Mouse (Mus musculus): ENCODE data around the gene Tiam2. TPM values are rescaled to one million over a fixed set of nuclear protein-coding genes. Genes with fewer than 3 reads are reported as not detected.

The Tiam2 gene
- polyA plus RNA-seq, 1 experiment: 0.35 TPM

- Histone ChIP-seq H3K36me3 (replicated peaks; ENCODE audit: low read length) (no peaks in the 10 kb centered on the region), H3K4me3 (replicated peaks) (no peak overlapping the region), H3K27me3 (replicated peaks) (peaks cover under 1% of the 10 kb centered on the region), H3K9me3 (no peaks in the 10 kb centered on the region), H3K4me1 (peaks cover 4% of the 10 kb centered on the region; the same call in 1 of the 2 replicates)
- no peak for TF ChIP-seq GATA1 (IDR thresholded peaks at IDR 0.05; ENCODE audit: borderline replicate concordance, low read length)
- TF ChIP-seq FLI1 (IDR thresholded peaks at IDR 0.05; ENCODE audit: low read length): no peak
These were observed 160.8 kb downstream of the Tiam2 start for GRCm38 (mm10) chr17:3487211-3487610.

GRCm38 (mm10) chr17:3487721-3488601, 161.6 kb downstream of the Tiam2 start:
- H3K36me3 ChIP-seq (replicated peaks; ENCODE audit: low read length): no peaks in the 10 kb centered on the region
- peaks cover 4% of the 10 kb centered on the region; the same call in 1 of the 2 replicates for H3K4me1 ChIP-seq
- no peaks in the 10 kb centered on the region for H3K9me3 ChIP-seq
- no peaks in the 10 kb centered on the region for H3K27me3 ChIP-seq (replicated peaks)
- H3K4me3 ChIP-seq (replicated peaks): no peak overlapping the region
- TF ChIP-seq GATA1 (IDR thresholded peaks at IDR 0.05; ENCODE audit: borderline replicate concordance, low read length): no peak
- no peak for TF ChIP-seq FLI1 (IDR thresholded peaks at IDR 0.05; ENCODE audit: low read length)

GRCm38 (mm10) chr17:3490216-3490895, 164.0 kb downstream of the Tiam2 start:
- peaks cover 1% of the 10 kb centered on the region for H3K27me3 ChIP-seq (replicated peaks)
- H3K4me3 ChIP-seq (replicated peaks): peak overlapping the region; percentile 14
- no peaks in the 10 kb centered on the region for H3K9me3 ChIP-seq
- no peak for TF ChIP-seq FLI1 (IDR thresholded peaks at IDR 0.05; ENCODE audit: low read length)
- TF ChIP-seq GATA1 (IDR thresholded peaks at IDR 0.05; ENCODE audit: borderline replicate concordance, low read length): no peak
- H3K4me1 ChIP-seq: peaks cover 5% of the 10 kb centered on the region; the same call in 1 of the 2 replicates
- H3K36me3 ChIP-seq (replicated peaks; ENCODE audit: low read length): no peaks in the 10 kb centered on the region

- H3K9me3 ChIP-seq: no peaks in the 10 kb centered on the region
- no peak overlapping the region for H3K4me3 ChIP-seq (replicated peaks)
- H3K4me1 ChIP-seq: peaks cover 8% of the 10 kb centered on the region; the same call in 1 of the 2 replicates
- peaks cover 3% of the 10 kb centered on the region for H3K27me3 ChIP-seq (replicated peaks)
- TF ChIP-seq GATA1 (IDR thresholded peaks at IDR 0.05; ENCODE audit: borderline replicate concordance, low read length) (no peak), FLI1 (IDR thresholded peaks at IDR 0.05; ENCODE audit: low read length) (no peak)
- no peaks in the 10 kb centered on the region for H3K36me3 ChIP-seq (replicated peaks; ENCODE audit: low read length)
These were observed 164.7 kb downstream of the Tiam2 start for GRCm38 (mm10) chr17:3491065-3491464.

- Histone ChIP-seq H3K27me3 (replicated peaks) (peaks cover 3% of the 10 kb centered on the region), H3K4me1 (peaks cover 8% of the 10 kb centered on the region; the same call in 1 of the 2 replicates), H3K9me3 (no peaks in the 10 kb centered on the region), H3K4me3 (replicated peaks) (no peak overlapping the region), H3K36me3 (replicated peaks; ENCODE audit: low read length) (no peaks in the 10 kb centered on the region)
- no peak for TF ChIP-seq FLI1 (IDR thresholded peaks at IDR 0.05; ENCODE audit: low read length)
- TF ChIP-seq GATA1 (IDR thresholded peaks at IDR 0.05; ENCODE audit: borderline replicate concordance, low read length): no peak
These were observed 165.3 kb downstream of the Tiam2 start for GRCm38 (mm10) chr17:3491667-3492066.

GRCm38 (mm10) chr17:3495576-3495975, 169.2 kb downstream of the Tiam2 start:
- H3K36me3 ChIP-seq (replicated peaks; ENCODE audit: low read length): no peaks in the 10 kb centered on the region
- TF ChIP-seq GATA1 (IDR thresholded peaks at IDR 0.05; ENCODE audit: borderline replicate concordance, low read length) (no peak), FLI1 (IDR thresholded peaks at IDR 0.05; ENCODE audit: low read length) (no peak)
- peaks cover 8% of the 10 kb centered on the region; the same call in 1 of the 2 replicates for H3K4me1 ChIP-seq
- no peaks in the 10 kb centered on the region for H3K9me3 ChIP-seq
- H3K4me3 ChIP-seq (replicated peaks): no peak overlapping the region
- peaks cover 7% of the 10 kb centered on the region for H3K27me3 ChIP-seq (replicated peaks)

GRCm38 (mm10) chr17:3496080-3496479, 169.7 kb downstream of the Tiam2 start:
- Histone ChIP-seq H3K4me1 (peaks cover 6% of the 10 kb centered on the region; the same call in 1 of the 2 replicates), H3K9me3 (no peaks in the 10 kb centered on the region), H3K4me3 (replicated peaks) (no peak overlapping the region), H3K36me3 (replicated peaks; ENCODE audit: low read length) (no peaks in the 10 kb centered on the region), H3K27me3 (replicated peaks) (peaks cover 7% of the 10 kb centered on the region)
- TF ChIP-seq GATA1 (IDR thresholded peaks at IDR 0.05; ENCODE audit: borderline replicate concordance, low read length): no peak

GRCm38 (mm10) chr17:3498086-3498485, 171.7 kb downstream of the Tiam2 start:
- Histone ChIP-seq H3K9me3 (no peaks in the 10 kb centered on the region), H3K4me3 (replicated peaks) (no peak overlapping the region), H3K27me3 (replicated peaks) (peaks cover 7% of the 10 kb centered on the region), H3K36me3 (replicated peaks; ENCODE audit: low read length) (no peaks in the 10 kb centered on the region), H3K4me1 (peaks cover 4% of the 10 kb centered on the region; the same call in 1 of the 2 replicates)
- no peak for TF ChIP-seq FLI1 (IDR thresholded peaks at IDR 0.05; ENCODE audit: low read length)
- no peak for TF ChIP-seq GATA1 (IDR thresholded peaks at IDR 0.05; ENCODE audit: borderline replicate concordance, low read length)

GRCm38 (mm10) chr17:3498580-3498979, 172.2 kb downstream of the Tiam2 start:
- Histone ChIP-seq H3K27me3 (replicated peaks) (peaks cover 8% of the 10 kb centered on the region), H3K4me3 (replicated peaks) (no peak overlapping the region)

More at GRCm38 (mm10) chr17:3498580-3498979, 172.2 kb downstream of the Tiam2 start:
- TF ChIP-seq GATA1 (IDR thresholded peaks at IDR 0.05; ENCODE audit: borderline replicate concordance, low read length): no peak
- no peak for TF ChIP-seq FLI1 (IDR thresholded peaks at IDR 0.05; ENCODE audit: low read length)
- Histone ChIP-seq H3K4me1 (peaks cover 4% of the 10 kb centered on the region; the same call in 1 of the 2 replicates), H3K9me3 (no peaks in the 10 kb centered on the region), H3K36me3 (replicated peaks; ENCODE audit: low read length) (no peaks in the 10 kb centered on the region)

All from megakaryocyte, embryonic 14.5 days (primary cell).